Mouse (Mus musculus): ENCODE results near the gene Sephs1.

GRCm38 (mm10) chr2:4857186-4857585 lies 24.2 kb upstream of the Sephs1 start:
- no peak for TF ChIP-seq POLR2A (IDR thresholded peaks at IDR 0.05; ENCODE audit: borderline replicate concordance, extremely low read depth, insufficient read depth, insufficient read length, poor library complexity, severe bottlenecking)
- TF ChIP-seq CTCF (IDR thresholded peaks at IDR 0.05; ENCODE audit: borderline replicate concordance, extremely low read depth, insufficient read depth, insufficient read length) = no peak
